Mouse (Mus musculus) embryonic fibroblast, embryonic 13.5 days (primary cell): ENCODE results near the gene Edrf1.

ENCODE experiments used
- CTCF ChIP-seq: IDR thresholded peaks from 2 replicates; pipeline ENCODE4 v1.5.1; 2011; ENCODE audit warnings: mild to moderate bottlenecking, control low read depth, low read length, moderate library complexity, borderline replicate concordance; ENCODE audit not compliant: insufficient read depth
- POLR2A ChIP-seq: IDR thresholded peaks from 2 replicates; pipeline ENCODE4 v1.6.1; 2011; ENCODE audit warnings: low read depth, mild to moderate bottlenecking, control low read depth, low read length, moderate library complexity

DNA sequence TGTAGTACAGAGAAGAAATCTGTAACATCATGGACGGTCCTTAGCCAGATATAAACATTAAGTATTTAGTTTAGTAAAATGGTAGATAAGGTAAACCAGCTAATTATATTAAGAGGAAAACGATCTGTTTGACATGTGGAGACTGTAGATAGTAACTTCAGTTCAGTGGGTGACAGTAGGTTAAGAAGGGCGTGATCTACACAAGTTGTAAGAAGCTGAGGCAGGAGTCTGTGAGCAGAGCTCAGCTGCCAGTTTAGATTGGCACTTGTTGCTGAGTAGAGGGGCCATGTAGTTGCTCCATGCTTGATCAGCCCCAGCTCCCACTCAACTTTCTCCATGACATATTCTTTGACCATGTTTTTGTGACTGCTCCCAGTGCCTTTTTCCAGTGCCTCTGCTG, 33.5 kb downstream of the Edrf1 start:
- TF ChIP-seq CTCF, result no peak
- no peak for TF ChIP-seq POLR2A
